Mouse (Mus musculus) ES-E14 (cell line): ENCODE measurements at regions not wholly inside any gene's neighbourhood (a gene's known extent, or its start where the extent isn't known, plus 50 kb on each side); places are given as distances from the start of the nearest gene placed in this dataset.

Experiments used
- ZC3H11A ChIP-seq: IDR thresholded peaks from 2 replicates; pipeline ENCODE4 v1.6.1; 2012; ENCODE audit warnings: low read depth, mild to moderate bottlenecking, inconsistent platforms, low read length, borderline replicate concordance
- ZNF384 ChIP-seq: IDR thresholded peaks from 2 replicates; pipeline ENCODE4 v1.6.1; 2012; ENCODE audit warnings: low read depth, low read length, inconsistent platforms

- TF ChIP-seq ZNF384: no peak
- TF ChIP-seq ZC3H11A: no peak
These were observed 106.1 kb upstream of the Frmd6 start for GRCm38 (mm10) chr12:70719255-70719654.
